Mouse (Mus musculus) kidney, adult 9 months (tissue): ENCODE measurements around the gene Spaca7.
A peak's percentile ranks its signal among the peaks of the same experiment; 100 is the strongest.
"Not testable (repeated sequence)": the region's sequence is repeated elsewhere in the genome, so short reads cannot be mapped to it uniquely, and the experiment has no call there.

ENCODE experiments used
- DNase-seq: peaks from one replicate; pipeline ENCODE4 v3.0.0; 2022

Spaca7 gene

DNA sequence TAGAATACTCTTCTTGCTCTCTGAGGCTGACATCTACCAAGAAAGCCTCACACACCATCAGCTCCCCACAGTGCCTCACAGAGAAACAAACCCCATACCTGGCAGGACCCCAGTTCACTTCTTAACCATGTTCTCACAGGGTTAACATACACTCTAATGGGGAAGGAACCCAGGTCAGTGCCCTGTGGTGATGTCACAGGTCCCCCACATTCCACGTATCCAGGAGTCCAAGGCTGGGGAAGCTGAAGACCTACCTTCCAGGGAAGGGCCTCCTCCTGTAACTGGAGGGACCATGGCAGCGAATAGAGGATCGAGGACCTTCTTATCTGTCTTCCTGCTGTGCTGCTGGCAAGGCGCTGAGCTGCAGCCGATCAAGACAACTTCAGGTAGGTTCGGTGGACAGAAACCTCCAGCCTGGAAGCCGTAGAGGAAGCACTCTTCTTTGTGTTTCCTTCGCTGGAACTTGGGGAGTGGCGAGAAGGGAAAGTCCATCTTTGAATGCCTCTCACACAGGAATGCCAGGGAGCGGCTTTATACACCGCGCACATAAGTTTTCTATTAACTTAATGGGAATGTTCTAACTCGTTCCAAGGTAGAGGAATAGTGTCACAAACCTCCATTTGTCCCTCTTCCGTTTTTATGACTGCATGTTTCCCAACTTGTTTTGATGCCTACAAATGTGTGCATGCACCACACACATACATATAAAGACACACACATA lies at the start of gene Spaca7:
Gene Spaca7, plus strand, starts transcription at position 216 of the 721 bp plus-strand sequence.
- no peak for DNase-seq

DNA sequence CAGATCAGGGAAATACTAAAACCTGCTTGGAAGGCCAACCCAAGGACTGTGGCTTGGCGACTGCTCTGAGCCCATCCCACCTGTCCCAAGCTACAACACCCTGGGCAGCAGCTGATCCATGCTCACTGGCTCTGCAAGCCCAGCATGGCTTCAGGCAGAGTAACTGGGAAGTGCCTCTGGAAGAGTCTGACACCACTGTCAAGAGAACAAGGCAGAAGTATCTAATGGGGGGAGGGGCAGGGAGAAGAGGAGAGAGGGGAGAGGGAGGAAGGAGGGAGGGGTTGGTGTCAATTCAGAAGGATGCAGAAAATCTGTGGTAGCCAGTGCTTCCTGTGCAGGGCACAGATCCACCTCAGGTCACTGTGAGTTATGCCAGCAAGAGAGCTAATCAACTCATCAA lies 48.5 kb upstream of the Spaca7 start:
- no peak for DNase-seq

DNA sequence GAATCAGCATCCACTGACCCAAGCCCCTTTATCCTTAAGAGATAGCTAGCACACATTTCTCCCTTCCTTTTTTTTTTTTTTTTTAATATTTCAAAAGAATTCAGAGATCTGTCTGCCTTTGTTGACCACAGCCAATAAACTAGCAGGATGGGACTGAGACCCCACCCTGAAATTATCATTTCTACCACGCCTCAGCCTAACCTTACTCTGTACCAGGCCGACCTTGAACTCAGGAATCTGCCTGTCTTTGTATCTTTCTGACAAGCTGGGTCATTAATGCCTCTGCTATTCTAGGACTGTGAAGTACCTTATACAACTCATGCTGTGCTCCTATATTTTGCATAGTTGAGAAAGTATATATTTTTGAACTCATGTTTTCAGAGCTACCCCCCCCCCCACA lies 44.2 kb upstream of the Spaca7 start:
- DNase-seq = no peak

DNA sequence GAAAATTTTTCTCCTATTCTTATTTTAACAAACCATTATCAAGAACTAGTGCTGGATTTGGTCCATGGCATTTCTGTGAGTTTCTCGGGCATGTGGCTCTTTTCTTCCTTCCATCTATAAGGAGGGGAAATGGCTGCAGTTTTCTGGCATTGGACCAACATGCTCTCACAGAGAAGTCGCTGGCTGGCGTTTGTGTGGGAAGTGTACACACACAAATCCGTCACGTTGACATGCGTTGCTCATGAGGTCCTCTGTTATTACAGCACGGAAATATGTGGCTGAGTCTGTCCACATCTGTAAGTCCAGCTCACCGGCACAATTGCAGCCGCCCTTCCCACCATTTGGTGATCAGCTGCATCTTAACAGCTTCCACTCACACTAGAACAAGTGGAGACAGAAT lies 37.2 kb upstream of the Spaca7 start:
- DNase-seq = no peak

DNA sequence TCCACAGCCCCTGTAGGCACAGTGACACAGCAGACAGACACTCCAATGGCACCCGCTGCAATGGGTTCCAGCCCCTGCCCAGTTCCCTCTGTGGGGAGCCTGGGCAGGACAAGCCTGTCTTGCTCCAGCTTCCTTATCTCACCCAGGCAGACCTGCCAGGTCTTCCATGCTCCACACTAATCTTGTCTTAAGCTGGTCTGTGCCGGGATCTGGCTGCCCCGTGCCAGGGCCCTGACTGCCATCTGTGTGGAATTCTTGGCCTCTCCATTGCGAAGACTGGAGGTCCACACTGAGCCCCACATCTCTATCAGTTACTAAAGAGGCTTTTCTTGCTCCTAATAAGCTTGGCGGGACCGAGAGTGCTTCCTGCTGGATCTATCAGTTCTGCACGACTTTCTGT lies 36.5 kb upstream of the Spaca7 start:
- no peak for DNase-seq

DNA sequence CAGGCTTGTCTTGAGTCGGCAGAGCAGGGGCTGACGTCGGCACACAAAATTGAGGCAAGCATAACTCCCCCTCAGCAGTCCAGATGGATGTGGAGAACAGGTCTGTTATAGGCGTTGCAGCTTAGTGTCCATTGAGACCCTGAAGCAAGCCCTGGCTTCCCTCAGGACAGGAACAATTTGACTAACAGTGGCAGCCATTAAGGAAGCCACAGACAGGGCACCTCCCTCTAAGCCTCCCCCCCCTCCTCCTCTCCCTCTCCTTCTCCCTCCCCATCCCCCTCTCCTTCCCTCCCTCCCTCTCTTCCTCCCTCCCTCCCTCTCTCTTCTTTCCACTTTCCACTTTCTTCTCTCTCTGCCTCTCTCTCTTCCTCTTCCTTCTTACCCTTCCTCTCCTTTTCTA lies 27.6 kb upstream of the Spaca7 start:
- no peak for DNase-seq

DNA sequence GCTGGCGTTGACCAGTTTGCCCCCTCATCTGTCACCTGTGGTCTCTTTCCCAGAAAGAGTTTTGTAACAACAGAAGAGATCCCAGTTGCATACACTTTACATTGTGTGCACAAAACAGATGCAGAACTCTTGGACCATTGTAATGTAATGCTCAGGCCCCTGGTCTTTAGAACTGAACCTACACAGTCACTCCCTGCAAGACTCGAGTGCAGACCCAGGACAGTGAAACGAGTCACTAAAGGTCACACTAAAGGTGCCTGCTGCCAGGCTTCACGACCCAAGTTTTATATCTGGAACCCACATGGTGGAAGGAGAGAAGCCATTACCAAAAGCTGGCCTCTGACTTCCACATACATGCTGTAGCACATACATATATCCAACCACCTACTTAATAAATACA lies 27.2 kb upstream of the Spaca7 start:
- no peak for DNase-seq

DNA sequence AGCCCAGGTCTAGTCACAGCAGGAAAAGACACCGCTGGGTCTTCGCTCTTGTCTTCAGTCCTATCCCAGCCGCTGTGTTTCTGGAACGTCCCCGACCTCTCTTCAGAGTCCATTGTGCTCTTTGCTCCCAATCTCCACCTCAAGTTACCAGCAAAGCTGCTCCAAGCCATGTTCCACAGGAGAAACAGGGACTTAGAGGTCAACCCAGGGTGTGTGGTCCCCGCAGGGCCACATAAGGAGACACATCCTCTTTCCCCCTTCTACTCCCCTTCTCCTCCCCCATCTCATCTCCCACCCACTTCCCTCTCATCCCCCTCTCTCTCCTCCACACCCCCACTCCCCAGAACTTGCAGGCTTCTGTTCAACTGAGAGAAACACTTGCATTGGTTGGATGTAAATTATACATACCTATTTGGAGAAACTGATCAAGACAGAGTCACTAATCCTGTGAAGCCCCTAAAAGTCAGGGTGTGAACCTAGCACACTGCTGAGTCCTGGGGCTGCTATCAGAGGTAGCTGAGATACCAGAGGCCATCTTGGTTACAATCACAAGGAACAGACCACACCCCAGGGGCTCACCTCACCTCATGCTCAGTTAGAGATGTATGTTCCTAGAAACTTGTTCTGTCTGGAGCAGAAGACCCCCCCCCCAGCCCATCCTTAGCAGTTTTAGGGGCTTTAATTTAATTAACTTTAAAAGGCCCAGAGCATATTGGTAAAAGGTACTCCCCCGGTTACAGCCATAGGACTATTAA lies 25.2 kb upstream of the Spaca7 start:
- DNase-seq = no peak

DNA sequence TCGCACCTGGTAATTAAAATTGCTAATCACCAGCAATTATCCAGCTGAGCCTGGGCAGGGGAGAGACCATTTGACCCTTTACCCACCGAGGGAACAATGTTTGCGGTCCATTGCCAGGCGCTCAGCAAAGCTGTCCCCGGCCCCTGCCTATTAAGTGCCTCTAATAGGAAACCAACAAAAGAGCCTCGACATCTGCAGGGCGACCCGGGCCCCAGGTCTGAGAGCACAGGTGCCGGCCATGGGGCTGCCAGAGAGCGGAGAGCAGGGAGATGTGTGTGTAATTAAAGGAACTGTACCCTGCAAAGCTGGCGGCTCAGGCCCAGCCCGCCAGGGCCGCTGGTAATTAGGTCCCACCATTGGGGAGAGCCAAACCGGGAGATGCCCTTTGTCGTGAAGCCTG lies 24.6 kb upstream of the Spaca7 start:
- no peak for DNase-seq

DNA sequence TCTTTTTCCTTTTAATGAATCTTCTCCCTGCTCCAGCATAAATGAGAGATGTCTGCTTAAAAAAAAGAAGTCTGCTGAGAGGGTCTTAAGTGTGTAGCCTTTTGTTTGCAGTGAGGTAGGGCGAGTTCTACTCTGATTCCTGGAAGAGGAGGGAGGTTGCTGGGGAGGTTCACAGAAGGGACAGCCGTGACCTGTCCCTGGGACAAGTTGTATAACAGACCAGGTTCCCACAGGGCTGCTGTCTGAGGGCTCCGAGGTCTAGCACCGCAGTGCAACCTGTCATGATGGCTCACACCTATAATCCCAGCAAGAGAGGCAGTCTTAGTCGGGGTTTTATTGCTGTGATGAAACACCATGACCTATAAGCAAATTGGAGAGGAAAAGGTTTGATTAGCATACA lies 24.1 kb upstream of the Spaca7 start:
- no peak for DNase-seq

DNA sequence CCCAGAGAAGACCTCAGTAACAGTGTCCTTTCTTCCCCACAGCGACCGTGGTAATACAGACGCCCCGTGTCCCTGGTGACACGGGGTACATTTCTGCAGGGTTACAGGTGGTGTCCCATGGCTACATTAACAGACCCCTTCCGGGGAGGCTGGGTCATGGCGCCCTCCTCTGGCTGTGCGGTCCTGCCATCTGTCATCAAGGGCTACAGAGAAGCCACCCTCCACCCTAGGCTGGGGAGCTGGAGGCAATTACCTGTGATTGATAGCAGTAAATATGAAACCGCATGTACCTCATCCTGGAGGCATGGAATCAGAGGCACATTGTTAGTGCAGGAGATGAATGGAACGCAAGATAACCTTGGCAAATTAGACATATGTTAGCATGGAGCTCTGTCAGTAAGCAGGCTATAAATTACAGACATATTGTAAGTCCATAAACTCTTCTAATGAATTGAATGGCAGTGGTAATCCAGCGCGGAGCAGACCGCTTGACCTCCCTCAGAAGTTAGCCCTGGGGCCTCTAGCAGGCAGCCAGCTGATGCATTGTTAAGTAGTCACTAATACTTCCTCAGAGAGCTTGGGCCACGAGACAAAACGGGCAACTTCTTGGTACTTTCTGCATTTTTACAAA lies 17.2 kb upstream of the Spaca7 start:
- peak; percentile 11 for DNase-seq

DNA sequence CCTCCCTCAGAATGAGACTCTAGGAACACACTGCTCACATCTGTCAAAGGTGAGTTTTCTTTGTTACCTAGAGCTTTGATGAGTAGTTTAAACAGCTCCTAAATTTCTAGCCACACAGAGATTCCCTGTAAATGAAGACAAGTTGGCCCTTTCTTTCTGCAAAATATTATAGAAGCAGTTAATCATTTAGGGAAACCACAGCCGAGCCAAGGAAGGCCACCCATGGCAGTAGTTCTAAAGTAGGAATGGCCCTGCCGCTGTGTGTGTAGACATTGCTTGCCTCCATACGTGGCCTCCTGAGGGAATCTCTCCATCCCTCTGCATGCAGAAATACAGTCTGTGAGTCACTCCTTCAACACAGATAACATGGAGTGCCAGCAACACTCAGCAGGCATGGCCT lies 14.0 kb upstream of the Spaca7 start:
- peak; percentile 66 for DNase-seq

DNA sequence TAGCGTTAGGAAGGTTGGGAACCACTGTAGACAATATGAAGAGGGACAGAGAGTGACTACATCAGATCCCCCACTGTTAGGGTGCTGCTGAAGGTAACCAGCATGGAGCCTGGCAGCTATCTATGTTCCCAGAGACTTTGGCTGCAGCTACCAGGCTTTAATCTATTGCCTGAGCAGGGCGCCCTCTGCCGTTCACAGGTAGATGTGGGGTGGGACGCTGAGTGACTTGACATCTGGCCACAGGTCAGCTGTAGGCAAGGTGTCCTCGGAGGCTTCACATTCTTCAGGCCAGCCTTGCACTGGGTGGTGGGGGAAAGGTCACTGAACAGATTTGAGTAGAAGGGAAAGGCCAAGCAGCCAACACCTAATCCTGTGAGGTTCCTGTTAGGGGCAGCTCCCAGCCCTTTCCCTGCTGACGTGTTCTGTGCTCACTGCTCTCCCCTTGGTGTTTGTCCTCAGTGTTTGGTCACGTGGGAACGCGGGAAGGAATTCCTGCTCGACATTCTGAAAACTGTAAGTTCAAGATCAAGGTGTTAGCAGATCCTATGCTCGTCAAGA lies 11.3 kb upstream of the Spaca7 start:
- DNase-seq = peak; percentile 85

DNA sequence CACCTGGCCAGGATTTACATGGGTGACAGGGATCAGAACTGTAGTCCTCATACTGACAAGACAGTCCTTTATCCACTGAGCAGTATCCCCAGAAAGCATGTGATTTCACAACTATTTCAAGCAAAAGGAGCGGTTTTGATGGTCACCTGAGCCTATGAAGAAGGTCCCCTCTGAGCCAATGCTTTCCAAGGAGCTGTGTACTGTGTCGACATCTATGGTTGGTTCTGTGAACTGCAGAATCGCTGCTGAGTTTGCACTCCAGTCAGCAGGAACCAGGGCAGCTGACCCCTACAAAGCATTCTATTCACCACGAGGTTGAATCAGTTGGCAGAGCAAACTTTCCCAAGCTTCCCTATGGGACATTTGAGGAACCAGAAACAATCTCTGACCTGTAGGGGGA lies 8.5 kb upstream of the Spaca7 start:
- peak; percentile 52 for DNase-seq

DNA sequence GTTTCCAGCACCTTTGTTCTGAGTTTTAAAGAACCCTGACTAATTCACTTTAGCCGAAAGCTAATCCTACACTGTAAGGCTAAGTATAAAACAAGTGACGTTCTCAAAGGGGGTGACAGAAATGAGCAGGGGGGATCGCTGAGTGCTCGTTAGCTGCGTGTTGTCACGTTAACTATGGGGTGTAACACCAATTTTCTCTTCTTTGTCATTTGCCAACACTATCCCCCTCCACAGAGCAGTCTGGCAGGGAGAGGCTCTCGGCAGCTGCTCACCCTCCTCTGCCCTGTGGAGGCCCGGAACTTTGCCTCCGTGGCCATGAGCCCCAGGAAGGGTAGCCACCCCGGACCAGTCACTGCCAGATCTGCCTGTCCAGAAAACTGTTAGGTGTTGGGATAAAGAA lies 7.3 kb upstream of the Spaca7 start:
- no peak for DNase-seq

DNA sequence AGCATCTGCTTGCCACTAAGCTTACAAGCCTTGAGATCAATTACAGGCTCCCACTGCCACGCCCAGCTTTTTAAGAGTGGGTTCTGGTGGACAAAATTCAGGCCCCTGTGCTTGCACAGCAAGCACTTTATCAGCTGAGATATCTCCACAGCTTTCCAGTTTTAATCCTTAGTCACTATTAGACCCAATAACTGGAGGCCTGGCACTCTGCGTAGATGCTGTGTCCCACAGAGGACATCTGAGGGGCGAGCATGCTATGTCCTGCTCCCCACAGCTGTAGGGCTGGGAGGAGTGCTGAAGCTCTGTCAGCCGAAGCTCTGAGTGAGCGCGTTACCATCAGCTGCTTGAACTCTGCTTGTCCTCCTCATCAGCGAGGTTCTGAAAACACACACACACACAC lies 6.3 kb upstream of the Spaca7 start:
- DNase-seq = no peak

DNA sequence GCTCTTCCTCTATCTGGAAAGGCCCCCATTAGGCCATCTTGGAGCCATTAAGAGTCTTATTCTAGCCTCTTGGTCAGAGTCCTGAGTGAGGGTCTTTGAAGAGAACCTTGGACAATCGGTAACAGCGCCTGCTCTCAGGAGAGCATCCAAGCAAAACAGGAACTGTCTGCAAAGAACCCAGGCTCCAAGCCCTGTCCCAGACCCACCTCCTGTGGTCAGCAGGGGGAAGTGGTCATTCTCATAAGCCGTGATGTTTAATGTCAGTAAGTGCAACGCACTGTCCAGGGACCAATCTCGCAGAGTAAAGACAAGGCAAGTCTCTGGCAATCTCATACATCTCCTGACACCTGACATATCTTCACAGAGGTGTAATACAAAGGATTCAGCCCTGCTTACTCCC lies 3.2 kb downstream of the Spaca7 start:
- DNase-seq = no peak

DNA sequence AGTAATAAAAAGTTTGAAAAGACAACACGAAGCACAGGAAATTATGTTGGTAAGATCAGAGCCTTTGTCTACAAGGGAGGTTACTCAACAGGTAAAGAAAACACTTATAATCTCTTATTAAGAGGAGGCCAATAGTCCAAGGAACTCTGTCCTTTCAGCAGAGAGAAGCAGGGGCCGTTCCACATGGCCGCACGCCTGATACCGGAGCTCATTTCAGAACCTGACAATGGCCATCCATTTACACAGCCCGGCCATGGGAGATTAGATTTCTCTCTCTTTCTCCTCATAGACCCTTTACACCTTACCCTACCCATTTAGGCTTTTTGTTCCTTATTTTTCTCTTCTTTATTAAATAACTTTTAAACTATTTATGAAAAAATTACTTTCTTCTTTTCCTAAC lies 3.9 kb downstream of the Spaca7 start:
- peak; percentile 61 for DNase-seq

DNA sequence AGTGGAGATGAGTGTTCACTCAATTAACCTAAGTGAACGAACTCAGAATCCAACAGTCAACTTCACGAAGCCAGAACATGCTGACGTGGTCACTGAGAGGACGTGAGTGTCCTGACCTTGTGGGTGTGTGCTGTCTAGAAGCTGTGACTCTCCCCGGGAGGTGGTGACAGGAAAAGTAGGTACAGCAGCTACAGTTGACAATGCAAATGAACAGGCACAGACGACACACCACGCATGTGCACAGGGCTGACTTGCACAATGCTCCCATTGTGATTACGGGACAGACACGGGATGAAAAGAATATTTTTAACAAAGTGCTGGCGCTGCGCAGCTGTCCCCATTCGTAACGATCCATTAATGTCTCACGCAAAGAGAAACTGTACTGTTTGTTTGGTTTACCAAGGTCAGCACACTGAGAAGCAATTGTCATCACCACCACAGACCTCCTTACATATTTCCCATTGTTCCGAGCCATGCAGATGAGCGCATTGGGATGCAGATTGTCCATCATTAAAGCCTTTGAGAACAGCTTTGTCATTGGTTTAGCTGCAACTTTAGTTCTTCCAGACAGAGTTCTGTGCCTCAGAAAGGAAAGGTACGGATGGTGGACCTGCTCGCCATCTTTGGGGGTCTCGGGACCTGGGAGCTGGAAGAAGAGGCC lies 6.6 kb downstream of the Spaca7 start:
- not testable (repeated sequence) for DNase-seq

DNA sequence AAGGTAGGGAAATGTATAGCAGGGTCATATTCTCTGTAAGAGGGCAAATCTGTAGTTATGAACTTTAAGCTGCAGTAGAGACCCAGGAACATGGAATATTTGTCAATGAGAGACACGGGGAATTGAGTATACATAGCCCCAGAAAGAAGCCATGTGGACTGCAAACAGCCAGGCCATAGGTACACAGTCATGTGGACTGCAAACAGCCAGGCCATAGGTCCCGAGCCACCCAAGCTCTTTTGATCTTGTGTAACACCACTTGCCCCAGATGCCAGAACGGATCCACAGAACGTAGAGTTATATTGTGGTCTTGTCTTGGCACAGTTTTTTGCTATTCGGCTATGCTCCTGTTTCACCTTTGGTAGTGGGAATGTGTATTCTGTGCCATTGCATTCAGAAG lies 11.0 kb downstream of the Spaca7 start:
- DNase-seq = no peak

DNA sequence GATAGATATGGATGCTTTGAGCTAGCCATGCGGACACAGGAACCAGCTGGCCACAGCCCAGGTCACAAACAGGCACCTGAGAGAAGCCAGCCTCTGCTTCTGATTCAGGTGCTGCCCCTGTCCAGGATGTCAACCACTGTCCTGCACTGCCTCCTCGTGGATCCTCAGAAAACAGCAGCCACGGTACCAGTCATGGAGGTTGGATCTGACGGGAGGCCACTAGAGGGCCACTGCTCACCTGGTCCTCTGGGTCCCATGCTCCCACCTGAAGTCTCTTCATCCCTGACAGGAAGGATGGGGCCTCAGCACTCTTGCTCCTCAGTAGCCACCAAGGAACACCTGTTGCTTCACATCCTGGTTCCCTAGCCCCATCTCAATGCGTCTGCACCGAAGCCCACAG lies 34.4 kb downstream of the Spaca7 start:
- peak; percentile 91 for DNase-seq

DNA sequence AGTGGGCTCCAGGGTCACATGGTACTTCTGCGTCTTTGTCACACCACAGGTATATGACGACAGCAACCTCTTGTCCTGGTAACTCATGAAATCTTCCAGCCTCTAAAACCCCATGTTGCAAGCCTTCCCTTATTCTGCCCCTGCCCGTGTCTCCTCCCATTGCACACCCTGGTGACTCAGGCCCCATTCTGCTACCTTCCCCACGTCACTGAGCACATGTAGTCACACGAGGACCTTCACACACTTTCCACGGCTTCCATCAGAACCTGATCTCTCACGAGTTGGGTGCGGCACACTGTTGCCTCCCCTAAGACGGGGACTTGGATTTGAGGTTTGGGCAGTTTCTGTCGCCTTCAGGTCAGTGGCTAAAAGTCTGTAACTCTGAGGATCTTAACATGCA lies 36.0 kb downstream of the Spaca7 start:
- DNase-seq = no peak

DNA sequence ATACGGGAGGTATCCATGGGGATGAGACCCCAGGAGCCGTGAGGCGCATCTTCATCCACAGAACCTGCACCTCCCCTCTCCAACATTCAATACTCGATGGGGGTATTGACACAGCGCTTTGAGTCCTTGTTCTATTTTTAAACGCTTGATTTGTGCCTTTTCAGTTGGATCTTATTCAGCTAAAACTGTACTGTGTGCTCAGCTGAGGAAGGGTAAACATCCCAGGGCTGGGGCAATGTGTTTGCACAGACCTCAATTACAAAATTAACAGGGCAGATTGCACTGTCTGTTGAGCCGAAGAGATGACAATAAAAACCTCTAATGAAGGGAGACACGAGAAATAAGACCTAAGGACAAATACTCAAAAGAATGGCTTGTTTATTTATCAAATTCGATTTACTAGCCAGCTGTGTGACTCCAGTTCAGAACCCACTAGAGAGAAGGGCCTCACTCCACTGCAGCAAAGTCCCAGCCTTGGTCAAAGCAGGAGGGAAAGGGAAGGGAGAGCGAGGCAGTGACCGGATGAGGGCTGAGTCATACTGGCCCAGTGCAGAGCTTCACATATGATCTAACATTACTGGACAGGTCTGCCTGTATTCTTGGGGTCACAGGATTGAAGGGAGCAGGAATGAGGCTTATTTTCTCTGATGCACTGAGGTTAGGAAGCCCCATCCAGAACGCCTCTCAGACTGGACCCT lies 37.1 kb downstream of the Spaca7 start:
- no peak for DNase-seq
